Mouse (Mus musculus) liver, embryonic 14.5 days (tissue): ENCODE measurements around the gene Slc26a8.

Experiments used
- CTCF ChIP-seq: IDR thresholded peaks from 2 replicates; pipeline ENCODE4 v1.5.1; 2016; ENCODE audit warnings: antibody characterized with exemption, low read depth, control low read depth
- EP300 ChIP-seq: IDR thresholded peaks from 2 replicates; pipeline ENCODE4 v1.6.1; 2016; ENCODE audit warnings: antibody characterized with exemption, low read depth

DNA sequence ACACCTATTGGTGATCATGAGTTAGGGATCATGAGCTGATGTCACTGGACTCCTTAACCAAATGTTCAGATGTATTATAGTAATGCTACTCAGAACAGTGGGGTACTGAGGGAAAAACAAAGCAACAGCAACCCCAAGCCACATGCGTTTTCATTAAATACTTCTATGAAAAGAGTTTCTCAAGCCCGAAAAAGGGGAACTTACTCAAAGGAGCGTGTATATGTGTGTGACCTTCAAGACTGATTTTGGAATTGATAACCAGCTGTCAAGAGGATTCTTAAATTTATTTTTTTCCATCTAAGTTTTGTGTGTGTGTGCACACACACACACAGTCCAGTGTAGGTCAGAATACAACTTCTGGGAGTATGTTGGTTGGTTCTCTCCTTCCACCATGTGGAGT, 49.9 kb downstream of the Slc26a8 start:
- TF ChIP-seq CTCF (no peak), EP300 (no peak)
